9 mouse cellular contexts compared by ENCODE assay signal in the genomic region with DNA sequence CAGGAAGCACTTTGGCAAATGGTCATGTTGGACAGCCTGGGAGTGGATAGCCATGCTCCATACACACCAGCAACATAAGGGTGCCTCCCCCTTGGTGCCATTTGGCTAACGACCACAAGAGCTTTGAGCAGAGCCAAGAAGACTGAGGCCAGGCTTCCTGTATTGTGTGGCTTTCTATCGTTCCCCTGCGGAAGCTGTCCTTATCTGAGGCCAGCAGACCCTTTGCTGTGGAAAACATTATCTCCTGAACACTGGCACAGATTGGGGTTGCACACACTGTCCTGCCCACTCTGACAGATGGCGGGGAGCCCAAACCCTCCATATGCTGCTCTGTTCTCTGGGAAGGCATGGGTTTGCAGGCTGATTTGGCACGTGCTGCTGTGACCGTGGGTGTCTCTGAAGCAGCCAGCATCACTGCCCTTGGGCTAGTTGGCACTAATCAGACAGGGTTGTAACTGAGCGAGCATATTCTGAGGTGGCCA.
A peak's percentile ranks its signal among the peaks of the same experiment; 100 is the strongest.
DNase-seq lines count a peak whose midpoint lies in the region; ATAC-seq and TF ChIP-seq lines count a peak whose summit lies in the region.
"Had no signal": no experiment of that assay in that cellular context is flagged by ENCODE, and none has a peak within 500 bp of the region (broad histone marks: within the 10 kb centered on the region; RNA-seq: fewer than 3 reads in every experiment).

No protein-coding gene starts in this region.

- TF ChIP-seq CTCF in lung, adult 2 months (IDR thresholded peaks at IDR 0.05; ENCODE audit: insufficient read depth, low read length) = no peak

- peak; percentile 83 for ATAC-seq in heart, embryonic 12.5 days (ENCODE audit: insufficient number of reproducible peaks, low FRiP score)
- ATAC-seq in liver, embryonic 11.5 days (replicated peaks; ENCODE audit: low FRiP score) = peak; percentile 78

- H3K27me3 ChIP-seq in heart, embryonic 12.5 days (replicated peaks) = no peaks in the 10 kb centered on the region
- H3K27me3 ChIP-seq in liver, embryonic 11.5 days (replicated peaks; ENCODE audit: control insufficient read depth, insufficient read depth, low read length) = no peaks in the 10 kb centered on the region
- H3K27me3 ChIP-seq: limb, embryonic 12.5 days had no signal

- no peaks in the 10 kb centered on the region for H3K36me3 ChIP-seq in heart, embryonic 12.5 days
- no peaks in the 10 kb centered on the region for H3K36me3 ChIP-seq in liver, embryonic 11.5 days (ENCODE audit: control insufficient read depth, insufficient read depth, low read length)
- H3K36me3 ChIP-seq: limb, embryonic 12.5 days had no signal

- H3K27ac ChIP-seq in heart, embryonic 12.5 days (ENCODE audit: poor library complexity, severe bottlenecking) = no peak overlapping the region
- no peak overlapping the region for H3K27ac ChIP-seq in liver, embryonic 11.5 days (ENCODE audit: low read depth, low read length)
- H3K27ac ChIP-seq: limb, embryonic 12.5 days had no signal

- no peak for DNase-seq in heart, adult 8-10 months (ENCODE audit: low spot score)
- peak; percentile 99 for DNase-seq in cerebellum, postnatal 10 days
- peak; percentile 18 for DNase-seq in heart, postnatal 4 days
- no peak for DNase-seq in liver, embryonic 11.5 days (ENCODE audit: low spot score)
- DNase-seq in telencephalon, adult 2 months (ENCODE audit: low read depth, low spot score) = peak; percentile 92
- DNase-seq in lung, adult 2 months = no peak
- DNase-seq in thymus, postnatal 36 days = no peak

- WGBS in heart, embryonic 12.5 days = 48% methylated on average over 7 of the region's 7 CpGs
- WGBS in liver, embryonic 11.5 days = 43% methylated on average over 7 of the region's 7 CpGs
- 56% methylated on average over 7 of the region's 7 CpGs for WGBS in lung, adult 2 months

- H3K4me3 ChIP-seq in heart, embryonic 12.5 days = no peak overlapping the region
- no peak overlapping the region for H3K4me3 ChIP-seq in liver, embryonic 11.5 days (ENCODE audit: low read depth, low read length)
- no peak overlapping the region for H3K4me3 ChIP-seq in lung, adult 2 months (replicated peaks; ENCODE audit: extremely low read depth, low read depth, low read length)
- H3K4me3 ChIP-seq: limb, embryonic 12.5 days had no signal

- no peak for TF ChIP-seq POLR2A in lung, adult 2 months (IDR thresholded peaks at IDR 0.05; ENCODE audit: borderline replicate concordance, extremely low read depth, low read depth, low read length)

- H3K4me1 ChIP-seq in heart, embryonic 12.5 days (replicated peaks) = no peaks in the 10 kb centered on the region; the same call in 1 of the 2 replicates
- H3K4me1 ChIP-seq in liver, embryonic 11.5 days (replicated peaks; ENCODE audit: control insufficient read depth, insufficient read depth, low read length) = no peaks in the 10 kb centered on the region
- H3K4me1 ChIP-seq in lung, adult 2 months (ENCODE audit: control insufficient read depth, insufficient read depth, low read length) = no peaks in the 10 kb centered on the region
- H3K4me1 ChIP-seq: limb, embryonic 12.5 days had no signal

- no peak overlapping the region for H3K9ac ChIP-seq in heart, embryonic 12.5 days
- no peak overlapping the region for H3K9ac ChIP-seq in liver, embryonic 11.5 days (ENCODE audit: low read depth, low read length)
- H3K9ac ChIP-seq: limb, embryonic 12.5 days had no signal

- no peaks in the 10 kb centered on the region for H3K9me3 ChIP-seq in heart, embryonic 12.5 days (replicated peaks)
- no peaks in the 10 kb centered on the region for H3K9me3 ChIP-seq in liver, embryonic 11.5 days (ENCODE audit: control insufficient read depth, low read length)
- H3K9me3 ChIP-seq: limb, embryonic 12.5 days had no signal

- H3K4me2 ChIP-seq in heart, embryonic 12.5 days = no peak overlapping the region
- H3K4me2 ChIP-seq in liver, embryonic 11.5 days = no peak overlapping the region
- H3K4me2 ChIP-seq: limb, embryonic 12.5 days had no signal

Comparison
In these comparisons a context has a peak if more than half of its experiments do, and no peak if none do; other contexts are left out.
1. DNase-seq: peak in cerebellum, postnatal 10 days (2 of 2), heart, postnatal 4 days (single experiment) and telencephalon, adult 2 months (single experiment); none in heart, adult 8-10 months (single experiment), liver, embryonic 11.5 days (single experiment), lung, adult 2 months (single experiment) and thymus, postnatal 36 days (0 of 2).